Mouse (Mus musculus) intestine, embryonic 16.5 days (tissue): ENCODE data around the gene Fam83e. TPM values are rescaled to one million over a fixed set of nuclear protein-coding genes. Genes with fewer than 3 reads are reported as not detected.

Experiments used
- ATAC-seq: fragments of 200-750 bp; cut with Nextera tagmentation; 2 replicates; pipeline ENCODE4 v1.8.0; 2017; ENCODE audit warnings: moderate TSS enrichment, moderate library complexity
- H3K27ac ChIP-seq: fragments of 300-500 bp; sonication (generic); 2 replicates; pipeline ENCODE4 v1.5.1; 2014; ENCODE audit warnings: mild to moderate bottlenecking, low read length
- H3K27me3 ChIP-seq: fragments of 300-500 bp; sonication (generic); replicated peaks from 2 replicates; pipeline ENCODE4 v1.6.1; 2014; ENCODE audit warnings: low read length, control low read depth, mixed read lengths; ENCODE audit not compliant: control insufficient read depth, insufficient read depth
- H3K36me3 ChIP-seq: fragments of 300-500 bp; sonication (generic); 2 replicates; pipeline ENCODE4 v1.6.1; 2014; ENCODE audit warnings: low read length, control low read depth; ENCODE audit not compliant: control insufficient read depth, insufficient read depth
- H3K4me1 ChIP-seq: fragments of 300-500 bp; sonication (generic); 2 replicates; pipeline ENCODE4 v1.6.1; 2014; ENCODE audit warnings: low read length, control low read depth, mixed read lengths; ENCODE audit not compliant: control insufficient read depth, insufficient read depth
- H3K4me2 ChIP-seq: fragments of 300-500 bp; sonication (generic); 2 replicates; pipeline ENCODE4 v1.6.1; 2014; ENCODE audit warnings: low read depth, low read length, control low read depth
- H3K4me3 ChIP-seq: fragments of 300-500 bp; sonication (generic); 2 replicates; pipeline ENCODE4 v1.5.1; 2014; ENCODE audit warnings: mild to moderate bottlenecking, low read length
- H3K9ac ChIP-seq: fragments of 300-500 bp; sonication (generic); 2 replicates; pipeline ENCODE4 v1.6.1; 2014; ENCODE audit warnings: low read depth, low read length
- H3K9me3 ChIP-seq: fragments of 300-500 bp; sonication (generic); 2 replicates; pipeline ENCODE4 v1.6.1; 2016; ENCODE audit warnings: low read length, control low read depth; ENCODE audit not compliant: control insufficient read depth
- WGBS: fragments of 180-500 bp; shearing (Covaris S2); extraction: QIAGEN DNeasy Blood & Tissue Kit; methylation state at CpG from one replicate; pipeline ENCODE4 v1.1.7; 2014; 5-methylcytosine and 5-hydroxymethylcytosine counted together
- polyA plus RNA-seq: library from polyadenylated mRNA; unstranded; fragments of >200 nt; fragmentation: Nextera tagmentation; extraction: Ambion mirVana; gene quantifications from 2 replicates; pipeline ENCODE4 v1.2.1, GENCODE M21; 2015

Gene Fam83e
- polyA plus RNA-seq: 30.9 and 34.2 TPM in 2 replicates

DNA sequence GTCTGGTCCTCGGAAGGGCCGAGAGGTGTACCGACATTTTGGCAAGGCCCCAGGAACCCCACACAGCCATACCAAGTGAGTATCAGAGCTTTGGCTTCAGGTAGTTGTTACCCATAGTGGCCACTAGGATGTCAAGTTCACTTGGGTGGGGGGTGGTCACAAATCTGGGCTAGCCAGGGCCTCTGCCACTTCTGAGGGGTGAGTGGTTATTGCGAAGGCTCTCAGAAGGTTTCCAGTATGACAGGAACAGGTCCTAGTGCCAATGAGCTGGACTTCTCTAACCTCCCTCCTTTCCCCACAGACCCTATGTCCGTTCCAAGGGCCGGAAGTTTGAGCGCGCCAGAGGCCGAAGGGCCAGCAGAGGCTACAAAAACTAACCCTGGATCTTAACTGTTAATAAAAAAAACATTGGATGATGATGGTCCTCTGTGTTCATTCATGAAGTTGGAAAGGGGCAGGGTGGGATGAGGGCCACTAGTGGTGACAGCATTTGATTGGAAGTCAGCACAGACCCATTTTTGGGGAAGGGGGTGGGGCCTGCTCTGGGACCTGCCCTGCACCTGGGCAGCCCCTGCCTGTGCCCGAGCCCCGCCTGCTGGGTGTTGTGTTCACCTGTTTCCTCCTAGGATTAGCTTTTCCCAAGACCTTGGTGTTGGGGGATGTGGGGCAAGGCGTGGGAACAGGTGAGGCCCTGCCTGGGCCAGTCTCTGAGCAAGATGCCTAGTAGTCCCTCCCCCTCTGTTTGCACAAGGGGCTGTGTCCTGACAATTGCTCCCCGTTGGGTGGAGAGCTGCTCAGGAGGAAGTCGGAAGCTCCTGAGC is at the start of gene Fam83e:
Gene Fam83e, plus strand, starts transcription at position 800 of the 821 bp plus-strand sequence.
- WGBS: 68% methylated on average over 14 of the region's 14 CpGs
- Histone ChIP-seq H3K4me2 (peak within 1 kb of the TSS; percentile 81), H3K9me3 (no peaks in the 10 kb centered on the region), H3K9ac (peak within 1 kb of the TSS; percentile 98), H3K4me1 (peaks cover 35% of the 10 kb centered on the region), H3K27ac (peak within 1 kb of the TSS; percentile 88), H3K36me3 (peaks cover 27% of the 10 kb centered on the region), H3K27me3 (no peaks in the 10 kb centered on the region), H3K4me3 (peak within 1 kb of the TSS; percentile 85)
- ATAC-seq: peak; percentile 86

DNA sequence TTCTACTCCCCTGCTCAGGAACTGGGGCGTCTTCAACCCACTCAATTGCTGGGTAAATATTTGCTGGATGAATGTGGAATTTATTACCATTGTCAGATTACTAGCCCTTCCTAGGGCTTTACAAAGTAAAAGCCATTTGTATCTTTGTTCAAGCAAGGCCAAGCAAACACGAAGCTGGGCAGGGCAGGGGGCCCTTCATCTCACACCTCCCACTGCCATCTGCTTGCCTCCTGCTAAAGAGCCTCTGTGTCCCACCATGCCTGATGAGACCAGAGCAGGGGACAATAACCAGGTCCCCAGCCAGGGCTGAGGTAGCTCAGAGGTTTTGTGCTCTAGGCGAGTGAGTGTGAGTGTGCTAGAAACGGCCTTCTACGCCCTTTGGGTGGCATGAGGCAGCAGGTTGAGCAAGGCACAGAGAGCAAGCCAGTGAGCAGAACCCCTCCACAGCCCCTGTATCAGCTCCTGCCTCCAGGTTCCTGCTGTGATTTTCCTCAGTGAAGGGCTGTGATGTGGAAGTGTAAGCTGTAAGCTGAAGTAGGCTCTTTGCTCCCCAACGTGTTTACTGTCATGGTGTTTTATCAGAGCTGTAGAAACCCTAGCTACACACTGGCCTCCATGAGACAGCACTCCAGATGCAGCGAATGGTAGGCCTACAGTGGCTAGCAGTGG is 43.3 kb upstream of the Fam83e start:
- WGBS: 48% methylated on average over 7 of the region's 7 CpGs
- Histone ChIP-seq H3K4me2 (0 out of 2 replicates have a peak overlapping the region, but pooled peaks have one; percentile 21), H3K27ac (peak overlapping the region; percentile 35), H3K4me3 (no peak overlapping the region), H3K27me3 (no peaks in the 10 kb centered on the region), H3K4me1 (peaks cover 13% of the 10 kb centered on the region), H3K9me3 (no peaks in the 10 kb centered on the region), H3K36me3 (no peaks in the 10 kb centered on the region), H3K9ac (no peak overlapping the region)
- peak; percentile 41 for ATAC-seq

DNA sequence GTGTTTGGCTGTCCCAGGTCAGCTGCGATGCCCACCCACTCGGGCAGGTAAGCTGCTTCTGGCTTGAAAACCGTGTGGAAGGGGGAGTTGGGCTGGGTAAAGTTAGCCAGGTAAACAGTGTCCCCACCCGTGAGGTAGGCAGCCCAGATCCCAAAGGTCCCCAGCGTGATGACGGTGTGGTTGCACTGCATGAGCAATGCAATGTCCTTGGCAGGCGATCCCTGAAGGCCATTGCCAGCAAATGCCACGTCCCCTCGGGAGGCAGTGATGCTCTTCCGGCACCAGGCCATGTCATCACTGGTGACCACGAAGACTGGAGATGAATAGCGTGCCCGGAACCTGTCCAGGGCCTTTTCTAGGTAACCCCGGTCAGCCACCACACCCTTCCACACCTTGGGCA is 42.5 kb upstream of the Fam83e start:
- ATAC-seq: no peak
- peaks cover 14% of the 10 kb centered on the region for H3K4me1 ChIP-seq
- no peak overlapping the region for H3K9ac ChIP-seq
- H3K36me3 ChIP-seq: no peaks in the 10 kb centered on the region
- H3K9me3 ChIP-seq: no peaks in the 10 kb centered on the region
- 87% methylated on average over 14 of the region's 14 CpGs for WGBS
- peak overlapping the region; percentile 35; the same call in 1 of the 2 replicates for H3K27ac ChIP-seq
- H3K27me3 ChIP-seq: no peaks in the 10 kb centered on the region
- H3K4me3 ChIP-seq: no peak overlapping the region
- no peak overlapping the region for H3K4me2 ChIP-seq

DNA sequence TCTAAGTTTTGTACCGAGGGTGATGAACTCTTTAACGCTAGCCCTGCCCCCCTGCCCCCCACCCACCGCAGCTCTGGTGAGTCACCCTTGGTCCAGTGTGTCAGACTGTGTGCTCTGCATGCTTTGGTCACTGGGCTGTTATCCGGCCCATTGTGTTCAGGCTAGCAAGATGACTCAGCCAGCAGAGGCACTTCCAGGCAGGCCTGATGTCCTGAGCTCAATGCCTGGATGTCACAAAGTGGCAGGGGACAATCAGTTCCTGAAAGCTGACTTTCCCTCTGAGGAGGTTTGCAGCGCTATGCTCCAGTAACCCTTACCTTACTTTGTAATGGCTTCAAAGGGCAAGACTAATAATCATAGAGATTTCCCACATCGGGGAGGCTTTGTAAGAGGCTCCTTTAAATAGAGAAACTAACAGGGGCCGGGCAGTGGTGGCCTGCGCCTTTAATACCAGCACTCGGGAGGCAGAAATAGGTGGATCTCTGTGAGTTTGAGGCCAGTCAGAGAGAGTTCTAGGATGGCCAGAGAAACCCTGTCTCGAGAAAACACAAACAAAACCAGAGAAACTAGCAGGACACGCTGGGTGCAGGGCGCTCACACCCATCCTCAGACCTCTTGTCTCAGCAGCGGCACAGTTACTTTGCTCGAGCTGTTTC is 40.9 kb upstream of the Fam83e start:
- peak; percentile 25; the same call in 1 of the 2 replicates for ATAC-seq
- Histone ChIP-seq H3K9ac (no peak overlapping the region), H3K36me3 (no peaks in the 10 kb centered on the region), H3K27ac (0 out of 2 replicates have a peak overlapping the region, but pooled peaks have one; percentile 23), H3K4me1 (peaks cover 17% of the 10 kb centered on the region), H3K27me3 (no peaks in the 10 kb centered on the region), H3K4me2 (no peak overlapping the region), H3K4me3 (no peak overlapping the region), H3K9me3 (no peaks in the 10 kb centered on the region)
- WGBS: 62% methylated on average over 14 of the region's 14 CpGs

DNA sequence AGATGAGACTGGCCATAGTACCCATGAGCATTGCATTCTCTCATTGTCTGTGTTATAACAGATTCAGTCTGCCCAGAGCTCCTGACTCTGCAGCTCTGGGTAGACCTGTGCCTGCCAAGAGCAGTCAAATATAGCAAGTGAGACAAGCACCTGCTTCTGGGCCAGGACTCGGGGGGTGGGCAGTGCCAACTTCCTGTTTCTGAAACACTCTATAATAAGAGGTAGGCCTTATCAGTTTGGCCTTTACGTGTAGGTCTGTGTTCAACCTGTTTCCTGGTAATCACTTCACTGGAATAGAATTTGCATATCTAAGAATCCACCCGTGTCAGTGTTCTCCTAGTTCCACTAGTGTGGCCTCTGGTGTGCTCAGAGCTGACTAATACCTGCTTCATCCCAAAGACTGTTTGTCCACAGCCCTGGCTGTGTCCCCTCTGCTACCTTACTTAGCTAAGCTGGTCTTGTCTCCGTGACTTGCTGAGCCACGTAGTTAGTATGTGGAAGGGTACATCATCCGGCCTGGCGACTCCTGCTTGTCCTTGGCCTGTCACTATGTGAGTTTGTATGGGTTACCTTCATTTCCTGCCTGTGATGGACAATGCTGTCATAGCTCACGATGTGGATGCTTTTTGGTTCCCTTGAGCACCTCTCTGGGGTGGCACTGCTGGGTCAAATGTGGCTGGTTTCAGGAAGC is 39.8 kb upstream of the Fam83e start:
- WGBS: 70% methylated on average over 8 of the region's 8 CpGs
- Histone ChIP-seq H3K4me3 (no peak overlapping the region), H3K27me3 (no peaks in the 10 kb centered on the region), H3K4me1 (peaks cover 28% of the 10 kb centered on the region), H3K9ac (no peak overlapping the region), H3K27ac (peak overlapping the region; percentile 23), H3K9me3 (no peaks in the 10 kb centered on the region), H3K36me3 (no peaks in the 10 kb centered on the region), H3K4me2 (no peak overlapping the region)
- no peak for ATAC-seq

DNA sequence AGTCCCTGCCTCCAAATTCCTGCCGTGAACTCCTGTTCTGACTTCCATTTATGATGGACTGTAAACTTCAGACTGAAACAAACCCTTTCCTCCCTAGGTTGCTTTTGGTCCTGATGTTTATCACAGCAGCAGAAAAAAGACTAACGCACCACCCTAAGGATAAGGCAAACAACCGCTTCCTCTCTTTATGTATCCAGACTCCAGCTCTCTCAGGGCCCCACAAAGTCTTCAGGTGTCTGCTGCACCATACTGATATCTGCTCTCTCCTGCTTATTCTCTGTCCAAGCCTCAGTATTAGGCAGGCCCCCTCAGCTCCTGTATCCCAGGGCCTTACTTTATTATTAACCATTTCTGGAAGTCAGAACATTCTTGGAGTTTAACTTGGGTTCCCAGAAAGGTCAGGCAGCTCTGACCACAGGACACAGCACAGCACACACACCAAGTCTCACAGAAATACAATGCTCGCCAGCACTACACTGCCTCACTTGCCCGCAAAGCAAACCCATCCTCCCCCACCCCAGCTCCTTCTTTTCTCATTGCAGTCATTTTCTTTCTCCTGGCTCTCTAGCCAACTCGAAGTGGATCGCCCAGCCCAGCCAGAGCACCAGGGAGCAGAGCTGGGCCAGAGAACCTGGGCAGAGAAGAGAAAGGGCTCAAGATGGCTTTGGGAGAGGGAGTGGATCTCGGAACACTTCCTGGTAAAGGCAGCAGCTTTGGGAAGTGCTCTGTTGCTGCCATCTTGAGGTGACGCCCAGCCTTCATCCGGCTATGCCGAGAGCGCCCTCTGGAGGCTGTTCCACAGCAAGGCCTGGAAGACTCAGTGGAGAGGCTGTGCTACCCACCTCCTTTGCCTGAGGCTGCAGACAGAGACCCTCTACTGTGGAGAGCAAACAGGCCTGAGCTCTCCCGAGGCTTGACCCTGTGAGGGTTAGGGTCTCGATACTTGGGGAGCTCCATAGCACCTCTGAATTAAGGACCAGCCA is 38.6 kb upstream of the Fam83e start:
- Histone ChIP-seq H3K36me3 (no peaks in the 10 kb centered on the region), H3K27me3 (no peaks in the 10 kb centered on the region; the same call in 1 of the 2 replicates), H3K4me1 (peaks cover 30% of the 10 kb centered on the region), H3K4me2 (peak overlapping the region; percentile 41), H3K27ac (peak overlapping the region; percentile 66), H3K9ac (peak overlapping the region; percentile 59), H3K9me3 (no peaks in the 10 kb centered on the region), H3K4me3 (peak overlapping the region; percentile 5; the same call in 1 of the 2 replicates)
- ATAC-seq: peak; percentile 65
- 27% methylated on average over 14 of the region's 14 CpGs for WGBS

DNA sequence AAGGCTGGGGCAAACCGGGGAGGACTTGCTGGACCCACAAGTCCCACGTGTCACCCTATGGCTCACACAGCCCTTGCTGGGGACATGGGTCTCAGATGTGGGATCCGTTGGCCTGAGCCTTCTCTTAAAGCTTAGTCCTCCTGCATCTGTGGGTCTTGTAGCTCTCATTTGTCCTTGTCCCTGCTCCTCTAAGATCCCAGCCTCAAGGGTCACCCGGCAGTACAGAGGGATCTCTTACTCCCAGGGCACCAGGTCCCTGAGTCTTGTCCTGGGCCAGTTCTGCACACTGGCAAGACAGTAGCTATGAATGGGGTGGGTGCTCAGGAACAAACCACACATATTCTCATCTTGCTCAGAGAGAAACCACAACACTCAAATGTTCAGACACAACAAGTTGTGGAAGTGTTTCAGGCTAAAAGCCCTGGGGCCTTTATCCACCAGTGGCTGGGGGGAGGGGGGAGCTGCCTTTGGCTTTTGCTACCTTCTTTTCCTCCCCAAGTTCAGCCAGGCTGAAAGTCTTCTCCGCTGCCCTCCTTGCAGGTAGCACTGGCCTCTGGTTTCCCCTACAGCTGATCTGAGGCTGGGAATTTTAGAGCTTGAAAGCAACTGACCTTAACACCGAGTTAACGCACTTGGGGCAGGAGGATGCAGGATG is 37.5 kb upstream of the Fam83e start, which contains the start of gene Ntn5:
Gene Ntn5, plus strand, starts transcription at position 627 of the 655 bp plus-strand sequence.
- no peak within 1 kb of the TSS; the same call in 1 of the 2 replicates for H3K4me2 ChIP-seq

More for the DNA sequence above, 37.5 kb upstream of the Fam83e start, which contains the start of gene Ntn5:
- Histone ChIP-seq H3K27me3 (no peaks in the 10 kb centered on the region; the same call in 1 of the 2 replicates), H3K9me3 (no peaks in the 10 kb centered on the region), H3K4me3 (no peak within 1 kb of the TSS), H3K4me1 (peaks cover 27% of the 10 kb centered on the region), H3K27ac (no peak within 1 kb of the TSS), H3K9ac (peak within 1 kb of the TSS; percentile 53; the same call in 1 of the 2 replicates), H3K36me3 (no peaks in the 10 kb centered on the region)
- no peak for ATAC-seq
- whole genome bisulfite sequencing: 79% methylated on average over 7 of the region's 7 CpGs
